Mouse (Mus musculus) adrenal gland, adult 2 months (tissue): ENCODE measurements around the gene Tmem259. TPM values are rescaled to one million over a fixed set of nuclear protein-coding genes. Genes with fewer than 3 reads are reported as not detected.

Experiments
- polyA plus RNA-seq: library from polyadenylated mRNA; depleted of rRNA; stranded (reverse); fragments of >200 nt; gene quantifications from 2 replicates; pipeline ENCODE4 v1.2.3, GENCODE M21; 2012; rRNA removed
- total RNA-seq, 2 experiments: library from RNA; stranded (reverse); gene quantifications; 2 replicates each; pipeline ENCODE4 v1.2.3; 2021

Gene Tmem259
- total and polyA plus RNA-seq, 3 experiments: 142 to 619 (median 143) TPM

Other genes starting within 250 kb of the Tmem259 start
Only the 30 nearest of the 33 such genes appear.
- gene Rnf126, start 217.4 kb downstream of the Tmem259 start, total RNA-seq: 10 to 100 TPM; 51.6 to 51.8 TPM
- gene Rnf126, start 217.4 kb downstream of the Tmem259 start, polyA plus RNA-seq: 222 and 226 TPM in 2 replicates
- gene Fstl3, start 207.1 kb downstream of the Tmem259 start, total RNA-seq: 10 to 100 TPM in 1 of 2 experiments, 1 to 10 TPM in 1; 10.0 to 37.2 TPM
- gene Fstl3, start 207.1 kb downstream of the Tmem259 start, polyA plus RNA-seq: 47.0 and 74.7 TPM in 2 replicates
- under 1 TPM in 1 of 2 experiments, not detected in 1; 0.21 TPM for gene Prss57, start 193.4 kb downstream of the Tmem259 start, total RNA-seq
- gene Prss57, start 193.4 kb downstream of the Tmem259 start, polyA plus RNA-seq: 0.28 TPM in 1 of 2 replicates, not detected in the other
- 100 to 1,000 TPM in 1 of 2 experiments, 10 to 100 TPM in 1; 68.1 to 105 TPM for gene Palm, start 190.8 kb downstream of the Tmem259 start, total RNA-seq
- 138 and 146 TPM in 2 replicates for gene Palm, start 190.8 kb downstream of the Tmem259 start, polyA plus RNA-seq
- gene Misp, start 163.3 kb downstream of the Tmem259 start, total RNA-seq: under 1 TPM; 0.31 to 0.32 TPM
- gene Misp, start 163.3 kb downstream of the Tmem259 start, polyA plus RNA-seq: 0.03 and 0.10 TPM in 2 replicates
- gene Ptbp1, start 129.9 kb downstream of the Tmem259 start, total RNA-seq: 100 to 1,000 TPM; 217 to 332 TPM
- 175 and 259 TPM in 2 replicates for gene Ptbp1, start 129.9 kb downstream of the Tmem259 start, polyA plus RNA-seq
- gene Prtn3, start 109.9 kb downstream of the Tmem259 start, total RNA-seq: under 1 TPM; 0.62 to 0.63 TPM
- gene Prtn3, start 109.9 kb downstream of the Tmem259 start, polyA plus RNA-seq: 3.4 and 4.1 TPM in 2 replicates
- gene Plppr3, start 109.7 kb downstream of the Tmem259 start, total RNA-seq: 1 to 10 TPM; 1.2 to 2.2 TPM
- 4.2 and 4.6 TPM in 2 replicates for gene Plppr3, start 109.7 kb downstream of the Tmem259 start, polyA plus RNA-seq
- gene Elane, start 98.1 kb downstream of the Tmem259 start, total RNA-seq: under 1 TPM; 0.49 to 0.79 TPM
- gene Elane, start 98.1 kb downstream of the Tmem259 start, polyA plus RNA-seq: 0.34 and 1.1 TPM in 2 replicates
- 1,000 to 10,000 TPM; 2,358 to 4,405 TPM for gene Cfd, start 93.5 kb downstream of the Tmem259 start, total RNA-seq
- gene Cfd, start 93.5 kb downstream of the Tmem259 start, polyA plus RNA-seq: 4,988 and 13,425 TPM in 2 replicates
- 10 to 100 TPM; 38.4 to 43.0 TPM for gene Med16, start 75.4 kb downstream of the Tmem259 start, total RNA-seq
- gene Med16, start 75.4 kb downstream of the Tmem259 start, polyA plus RNA-seq: 126 and 132 TPM in 2 replicates
- gene Gm26602, start 73.5 kb downstream of the Tmem259 start, total RNA-seq: not detected
- gene Gm26602, start 73.5 kb downstream of the Tmem259 start, polyA plus RNA-seq: not detected in 2 replicates
- 1 to 10 TPM; 1.4 TPM for gene Kiss1r, start 67.4 kb downstream of the Tmem259 start, total RNA-seq
- gene Kiss1r, start 67.4 kb downstream of the Tmem259 start, polyA plus RNA-seq: 11.8 and 15.1 TPM in 2 replicates
- gene R3hdm4, start 63.1 kb downstream of the Tmem259 start, total RNA-seq: 10 to 100 TPM; 87.8 to 93.5 TPM
- gene R3hdm4, start 63.1 kb downstream of the Tmem259 start, polyA plus RNA-seq: 197 and 231 TPM in 2 replicates
- gene Arid3a, start 57.3 kb downstream of the Tmem259 start, total RNA-seq: 1 to 10 TPM; 4.6 to 6.5 TPM
- gene Arid3a, start 57.3 kb downstream of the Tmem259 start, polyA plus RNA-seq: 5.9 and 9.1 TPM in 2 replicates
- 10 to 100 TPM; 29.4 to 31.5 TPM for gene Wdr18, start 24.2 kb downstream of the Tmem259 start, total RNA-seq
- 66.1 and 66.8 TPM in 2 replicates for gene Wdr18, start 24.2 kb downstream of the Tmem259 start, polyA plus RNA-seq
- under 1 TPM in 1 of 2 experiments, not detected in 1; 0.31 TPM for gene Grin3b, start 13.6 kb downstream of the Tmem259 start, total RNA-seq
- 0.09 and 0.17 TPM in 2 replicates for gene Grin3b, start 13.6 kb downstream of the Tmem259 start, polyA plus RNA-seq
- gene Cnn2, start 4.3 kb upstream of the Tmem259 start, total RNA-seq: 10 to 100 TPM; 29.5 to 50.1 TPM
- 53.0 and 58.8 TPM in 2 replicates for gene Cnn2, start 4.3 kb upstream of the Tmem259 start, polyA plus RNA-seq
- gene Abca7, start 12.2 kb upstream of the Tmem259 start, total RNA-seq: 10 to 100 TPM; 18.4 to 22.9 TPM
- 28.6 TPM in 2 replicates for gene Abca7, start 12.2 kb upstream of the Tmem259 start, polyA plus RNA-seq
- gene Arhgap45, start 32.3 kb upstream of the Tmem259 start, total RNA-seq: 1 to 10 TPM; 3.9 to 6.7 TPM
- 11.0 and 14.6 TPM in 2 replicates for gene Arhgap45, start 32.3 kb upstream of the Tmem259 start, polyA plus RNA-seq
- gene Polr2e, start 55.5 kb upstream of the Tmem259 start, total RNA-seq: 100 to 1,000 TPM in 1 of 2 experiments, 10 to 100 TPM in 1; 97.3 to 106 TPM
- gene Polr2e, start 55.5 kb upstream of the Tmem259 start, polyA plus RNA-seq: 111 and 122 TPM in 2 replicates
- gene Gpx4, start 62.8 kb upstream of the Tmem259 start, total RNA-seq: 1,000 to 10,000 TPM; 1,287 to 1,377 TPM
- gene Gpx4, start 62.8 kb upstream of the Tmem259 start, polyA plus RNA-seq: 1,827 and 2,443 TPM in 2 replicates
- gene Sbno2, start 121.2 kb upstream of the Tmem259 start, total RNA-seq: 10 to 100 TPM; 38.5 to 59.3 TPM
- 102 and 120 TPM in 2 replicates for gene Sbno2, start 121.2 kb upstream of the Tmem259 start, polyA plus RNA-seq
- gene Stk11, start 131.5 kb upstream of the Tmem259 start, total RNA-seq: 100 to 1,000 TPM; 153 to 156 TPM
- 151 and 159 TPM in 2 replicates for gene Stk11, start 131.5 kb upstream of the Tmem259 start, polyA plus RNA-seq
- gene Atp5d, start 154.3 kb upstream of the Tmem259 start, total RNA-seq: 100 to 1,000 TPM; 654 to 778 TPM
- 5,895 and 6,727 TPM in 2 replicates for gene Atp5d, start 154.3 kb upstream of the Tmem259 start, polyA plus RNA-seq
- 100 to 1,000 TPM in 1 of 2 experiments, 10 to 100 TPM in 1; 74.5 to 118 TPM for gene Cbarp, start 156.5 kb upstream of the Tmem259 start, total RNA-seq
- 84.3 and 84.6 TPM in 2 replicates for gene Cbarp, start 156.5 kb upstream of the Tmem259 start, polyA plus RNA-seq
- gene Midn, start 163.9 kb upstream of the Tmem259 start, total RNA-seq: 100 to 1,000 TPM in 1 of 2 experiments, 10 to 100 TPM in 1; 75.8 to 115 TPM
- 233 and 269 TPM in 2 replicates for gene Midn, start 163.9 kb upstream of the Tmem259 start, polyA plus RNA-seq
- 10 to 100 TPM; 30.6 to 77.0 TPM for gene Cirbp, start 181.7 kb upstream of the Tmem259 start, total RNA-seq
- 108 and 152 TPM in 2 replicates for gene Cirbp, start 181.7 kb upstream of the Tmem259 start, polyA plus RNA-seq
- 10 to 100 TPM; 14.0 to 21.7 TPM for gene 1600002K03Rik, start 188.6 kb upstream of the Tmem259 start, total RNA-seq
- 25.9 and 34.5 TPM in 2 replicates for gene 1600002K03Rik, start 188.6 kb upstream of the Tmem259 start, polyA plus RNA-seq
- 1 to 10 TPM; 1.8 to 5.2 TPM for gene Efna2, start 195.2 kb upstream of the Tmem259 start, total RNA-seq
- 10.2 and 15.6 TPM in 2 replicates for gene Efna2, start 195.2 kb upstream of the Tmem259 start, polyA plus RNA-seq